Mouse (Mus musculus): ENCODE data around the gene Neurod1. TPM values are rescaled to one million over a fixed set of nuclear protein-coding genes. Genes with fewer than 3 reads are reported as not detected.

Neurod1 gene
- total RNA-seq, 4 experiments from 2014 or later: 9.8 to 13.3 (median 11.2) TPM

DNA sequence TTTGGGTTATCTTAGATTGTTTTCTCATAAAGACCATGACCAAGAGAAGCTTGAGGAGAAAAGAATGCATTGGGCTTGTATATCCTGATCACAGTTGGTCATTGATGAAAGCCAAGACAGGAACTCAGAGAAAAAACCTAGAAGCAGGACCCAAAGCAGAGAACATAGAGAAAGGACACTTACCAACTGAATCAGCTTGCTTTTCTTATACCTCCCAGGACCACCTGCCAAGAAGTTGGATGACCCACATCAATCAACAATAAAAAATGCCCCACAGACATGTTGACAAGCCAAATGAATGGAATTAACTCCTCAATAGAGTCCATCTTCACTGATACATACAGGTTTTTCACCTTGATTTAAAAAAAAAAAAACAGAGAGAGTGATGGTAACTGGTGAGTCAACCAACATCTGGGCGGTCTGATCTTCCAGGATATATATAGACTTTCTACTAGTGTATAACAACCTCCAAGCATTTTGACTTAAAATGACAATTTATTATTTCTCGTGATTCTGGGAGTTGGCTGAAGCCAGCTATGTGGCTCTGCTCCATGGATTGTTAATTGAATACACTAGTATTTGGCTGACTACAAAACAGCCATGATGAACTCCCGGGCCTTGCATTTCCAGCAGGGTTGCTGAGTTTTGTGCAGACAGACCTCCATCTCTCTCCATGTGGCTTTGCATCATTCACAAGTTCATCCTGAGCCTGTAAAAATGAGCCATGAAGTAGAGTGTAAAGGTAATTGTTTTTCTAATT, 12.5 kb downstream of the Neurod1 start:
- DNase-seq (ENCODE audit: low spot score in 2 of 2): no peak

DNA sequence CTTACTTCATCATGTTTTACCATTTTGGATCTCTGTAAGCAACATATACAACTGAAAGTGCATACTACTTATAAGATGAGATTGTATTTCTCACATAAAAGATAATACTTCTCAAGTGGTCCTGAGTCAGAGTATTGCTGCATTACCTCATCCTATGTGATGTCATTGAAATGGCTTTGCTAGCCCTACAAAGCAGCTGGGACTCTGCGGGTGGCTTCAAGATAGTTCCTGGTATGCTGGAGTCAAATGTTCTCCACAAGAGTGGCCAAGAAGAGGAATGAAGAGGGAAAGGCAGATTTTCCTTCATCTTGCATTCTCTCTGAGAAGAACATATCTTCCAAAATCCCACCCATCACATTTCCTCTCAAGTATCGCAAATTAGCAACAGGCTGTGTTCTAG, 13.2 kb downstream of the Neurod1 start:
- DNase-seq (ENCODE audit: low spot score in 2 of 2): no peak

DNA sequence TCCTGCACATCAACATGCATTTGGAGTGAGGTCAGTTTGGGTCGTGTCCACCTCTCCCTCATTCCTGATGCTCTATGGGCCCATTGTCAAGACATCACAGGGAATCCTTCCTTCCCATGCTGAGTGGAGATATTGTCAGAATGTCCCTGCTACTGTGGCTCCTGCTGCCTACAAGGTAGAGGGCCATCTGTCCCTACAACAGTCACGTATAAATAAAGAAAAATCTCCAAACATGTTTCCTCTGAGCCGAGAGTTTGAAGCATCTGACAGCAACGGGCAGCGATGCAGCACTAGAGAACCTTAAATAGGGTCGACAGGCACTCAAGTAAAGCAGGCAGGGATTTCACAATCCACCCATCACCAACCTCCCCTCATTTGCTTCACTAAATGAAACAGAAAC, 13.6 kb downstream of the Neurod1 start:
- no peak for DNase-seq (ENCODE audit: low spot score in 2 of 2)

DNA sequence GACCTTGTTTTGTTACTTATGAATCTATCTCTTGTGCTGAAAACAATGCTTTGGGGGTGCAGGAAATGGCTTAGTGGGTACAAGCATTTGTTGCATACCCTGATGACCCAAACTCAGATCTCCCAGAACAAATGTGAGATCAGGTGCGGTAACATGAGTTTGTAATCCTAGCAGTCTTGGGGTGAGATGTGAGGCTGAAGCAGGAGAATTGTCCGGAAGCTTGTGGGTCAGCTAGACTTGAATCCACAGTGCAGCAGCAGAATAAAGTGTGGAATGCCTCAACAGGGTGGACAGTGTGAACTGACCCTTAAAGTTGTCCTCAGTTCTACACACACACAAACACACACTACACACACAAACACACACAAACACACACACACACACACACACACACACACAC, 14.3 kb downstream of the Neurod1 start:
- no peak for DNase-seq (ENCODE audit: low spot score in 2 of 2)

DNA sequence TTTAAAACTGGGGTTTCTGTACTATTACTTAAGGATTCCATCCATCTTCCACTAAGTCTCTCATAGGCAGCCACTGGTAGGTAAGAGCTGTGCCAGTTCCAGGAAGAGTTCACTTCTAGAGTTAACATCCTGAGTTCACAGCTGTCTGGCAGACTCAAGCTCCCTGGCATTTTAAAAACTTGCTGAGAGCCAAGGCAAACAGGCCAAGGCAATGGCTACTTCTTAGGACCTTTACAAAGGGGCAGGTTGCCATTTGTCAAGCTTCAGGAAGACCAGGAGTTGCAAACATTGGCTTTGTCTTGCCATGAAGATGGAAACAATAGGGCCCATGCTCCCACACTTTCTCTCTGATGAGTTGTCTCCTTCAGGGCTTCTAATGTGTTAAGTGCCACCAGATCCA, 26.5 kb downstream of the Neurod1 start:
- DNase-seq (ENCODE audit: low spot score in 2 of 2): no peak

DNA sequence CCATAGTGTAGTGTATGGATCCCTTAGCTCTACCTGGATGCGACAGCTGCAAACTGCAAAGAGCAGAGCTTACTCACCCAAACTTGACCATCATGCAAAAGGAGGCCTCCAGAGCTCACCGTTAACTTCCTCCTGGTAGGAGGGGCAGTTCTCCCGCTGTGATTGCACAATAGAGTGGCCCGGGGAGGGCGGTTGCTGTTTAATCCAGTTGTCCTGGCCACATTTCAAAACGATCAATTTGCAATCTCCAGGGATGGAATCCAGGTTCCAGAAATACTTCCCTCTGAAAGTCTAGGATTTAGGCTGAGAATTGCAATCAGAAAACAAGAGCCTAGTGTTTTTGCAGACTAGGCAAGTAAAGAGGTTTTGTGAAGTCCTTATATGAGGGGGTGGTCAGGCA, 26.9 kb downstream of the Neurod1 start:
- DNase-seq (ENCODE audit: low spot score in 2 of 2): no peak

DNA sequence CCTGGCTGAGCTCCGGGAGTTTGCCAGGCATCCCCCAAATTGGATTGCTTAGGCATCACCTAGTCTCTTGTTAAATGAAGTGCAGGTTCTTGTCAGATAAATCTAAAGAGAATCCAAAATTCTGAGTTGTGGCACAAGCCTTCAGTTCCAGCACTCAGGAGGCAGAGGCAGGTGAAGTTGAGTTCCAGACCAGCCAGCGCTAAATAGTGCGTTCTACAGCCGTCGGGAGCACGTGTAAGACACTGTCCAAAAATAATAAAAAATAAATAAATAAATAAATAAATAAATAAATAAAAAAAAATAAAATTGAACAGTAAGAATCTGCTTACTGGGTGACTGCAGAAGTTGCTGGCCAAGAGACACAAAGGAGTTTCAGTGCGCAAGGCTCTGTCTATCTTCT, 27.4 kb downstream of the Neurod1 start:
- DNase-seq (ENCODE audit: low spot score in 2 of 2): no peak

DNA sequence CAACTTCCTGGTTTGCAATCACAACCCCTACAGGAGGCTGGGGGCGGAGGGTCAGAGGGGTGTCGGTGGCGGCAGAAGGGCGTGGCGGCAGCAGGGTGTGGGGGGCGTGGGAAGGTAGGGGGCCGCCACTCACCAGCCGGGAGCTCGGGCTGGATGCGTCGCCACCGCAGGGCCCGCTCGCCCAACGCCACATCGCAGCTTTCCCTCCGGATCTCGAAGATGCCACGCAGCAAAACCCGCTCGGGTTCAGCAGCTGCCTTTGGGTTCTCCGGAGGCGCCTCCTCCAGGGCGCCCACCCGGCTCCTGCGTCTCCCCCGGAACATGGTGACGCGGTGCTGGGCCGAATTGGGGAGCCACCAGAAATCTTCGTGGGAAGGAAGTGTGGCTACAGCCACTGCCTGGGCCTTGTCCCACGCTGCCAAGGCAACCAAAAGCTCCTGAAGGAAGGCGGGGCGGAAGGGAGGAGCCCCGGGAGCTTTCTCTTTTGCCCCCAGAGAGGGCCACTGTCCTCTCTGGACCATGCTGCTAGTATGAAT, 27.9 kb downstream of the Neurod1 start:
- DNase-seq (ENCODE audit: low spot score in 2 of 2): peak; percentile 5 to 29

DNA sequence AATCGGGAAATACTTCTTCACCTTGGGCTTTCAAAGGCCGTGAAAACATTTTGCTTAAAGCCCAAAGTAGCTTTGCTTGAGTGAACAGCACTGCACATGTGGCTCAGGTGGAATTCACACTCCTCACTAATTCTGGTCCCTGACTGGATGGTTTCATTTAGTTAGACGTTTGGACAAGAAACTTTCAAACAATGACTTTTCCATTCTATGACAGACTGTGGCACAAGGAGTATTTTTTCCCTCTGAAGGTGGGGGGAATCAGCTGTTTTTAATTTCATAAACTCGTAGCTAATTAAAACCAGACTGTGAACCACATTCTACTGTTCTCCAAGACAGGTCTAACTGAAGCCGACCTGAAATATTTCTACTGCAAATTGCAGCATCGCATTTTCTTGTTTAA, 28.5 kb downstream of the Neurod1 start:
- no peak for DNase-seq (ENCODE audit: low spot score in 2 of 2)

DNA sequence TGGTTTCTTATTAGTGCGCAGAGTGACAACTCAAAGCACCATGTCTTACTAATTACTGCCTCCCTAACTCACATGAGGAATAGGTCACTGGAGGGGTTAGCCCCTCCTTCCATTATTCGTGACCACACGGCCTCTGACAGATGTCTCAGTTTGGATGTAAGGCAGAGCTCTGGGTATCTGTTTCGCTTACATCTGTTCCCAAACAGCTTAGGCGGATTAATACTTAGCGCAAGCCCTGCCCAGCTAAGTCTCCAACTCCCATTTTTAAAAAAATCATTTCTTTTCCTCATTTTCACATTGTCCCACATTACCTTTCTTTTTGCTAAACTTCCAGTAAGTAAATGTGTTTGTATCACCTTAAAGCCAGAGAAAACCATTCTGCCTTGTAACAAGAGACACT, 34.9 kb downstream of the Neurod1 start:
- DNase-seq (ENCODE audit: low spot score in 2 of 2): no peak

DNA sequence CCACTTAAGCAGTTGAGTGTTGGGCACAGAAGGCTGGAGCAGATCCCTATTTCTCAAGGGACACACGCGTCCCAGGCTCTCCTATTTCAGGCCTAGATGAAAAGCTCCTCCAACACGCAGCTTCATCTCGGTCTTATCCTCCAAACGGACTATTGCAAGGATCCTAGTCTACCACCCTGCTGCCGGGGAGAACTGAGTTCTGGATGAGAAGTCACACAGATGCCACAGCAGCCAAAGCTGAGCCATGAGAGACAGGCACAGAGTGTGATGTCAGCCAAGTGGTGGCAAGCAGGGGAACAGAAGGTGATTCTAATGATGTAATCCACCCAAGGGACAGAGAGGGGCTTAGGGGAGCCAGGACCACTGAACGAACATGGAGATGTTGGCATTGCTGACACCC, 42.0 kb downstream of the Neurod1 start:
- no peak for DNase-seq (ENCODE audit: low spot score in 2 of 2)

DNA sequence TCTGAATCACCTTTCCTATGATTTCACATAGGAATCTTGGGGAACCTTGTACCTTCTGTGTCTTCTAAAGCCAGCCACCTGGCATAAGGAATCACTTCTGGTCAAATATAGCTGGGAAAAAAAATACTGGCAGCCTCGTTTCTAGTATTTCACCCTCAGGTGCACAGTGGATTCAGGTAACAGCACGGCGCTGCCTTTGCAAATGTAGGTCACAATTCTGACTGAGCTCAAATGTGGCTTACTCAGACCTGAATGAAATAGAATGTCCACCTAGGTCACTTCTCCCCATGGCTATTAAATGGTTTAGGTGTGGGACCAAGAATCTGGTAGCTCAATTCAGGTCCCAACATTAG, 45.7 kb downstream of the Neurod1 start:
- no peak for DNase-seq (ENCODE audit: low spot score in 2 of 2)

DNA sequence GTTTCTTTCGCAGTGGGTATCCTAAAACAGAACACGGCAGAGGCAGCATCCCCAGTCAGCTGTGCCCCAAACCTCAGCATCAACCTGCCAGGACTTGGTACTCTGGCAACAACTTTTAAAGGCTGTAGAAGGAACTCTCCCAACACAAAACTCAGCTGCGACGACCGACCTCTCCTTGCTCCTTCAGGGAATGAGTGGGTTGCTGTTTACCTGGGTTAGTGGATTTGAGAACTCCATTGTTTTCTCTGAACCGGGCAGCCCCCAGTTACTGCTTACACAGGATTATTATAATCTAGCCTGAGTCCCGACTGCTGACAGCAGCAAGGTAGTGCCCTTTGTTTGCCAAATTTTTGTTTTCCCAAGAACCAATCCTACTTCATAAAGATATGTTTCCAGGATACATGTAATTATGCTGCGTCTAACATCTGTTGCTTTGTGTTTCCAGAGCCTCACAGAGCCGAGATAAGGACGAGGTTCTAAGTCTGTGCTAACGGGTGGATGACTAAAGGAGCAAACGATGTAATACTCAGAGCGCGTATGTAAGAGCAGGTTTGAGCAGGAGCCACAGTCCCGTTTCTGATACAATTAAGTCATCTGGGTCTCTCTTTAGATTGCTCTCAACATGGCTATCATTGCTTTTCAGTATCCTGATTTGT, 46.2 kb downstream of the Neurod1 start:
- DNase-seq (ENCODE audit: low spot score in 2 of 2): no peak

DNA sequence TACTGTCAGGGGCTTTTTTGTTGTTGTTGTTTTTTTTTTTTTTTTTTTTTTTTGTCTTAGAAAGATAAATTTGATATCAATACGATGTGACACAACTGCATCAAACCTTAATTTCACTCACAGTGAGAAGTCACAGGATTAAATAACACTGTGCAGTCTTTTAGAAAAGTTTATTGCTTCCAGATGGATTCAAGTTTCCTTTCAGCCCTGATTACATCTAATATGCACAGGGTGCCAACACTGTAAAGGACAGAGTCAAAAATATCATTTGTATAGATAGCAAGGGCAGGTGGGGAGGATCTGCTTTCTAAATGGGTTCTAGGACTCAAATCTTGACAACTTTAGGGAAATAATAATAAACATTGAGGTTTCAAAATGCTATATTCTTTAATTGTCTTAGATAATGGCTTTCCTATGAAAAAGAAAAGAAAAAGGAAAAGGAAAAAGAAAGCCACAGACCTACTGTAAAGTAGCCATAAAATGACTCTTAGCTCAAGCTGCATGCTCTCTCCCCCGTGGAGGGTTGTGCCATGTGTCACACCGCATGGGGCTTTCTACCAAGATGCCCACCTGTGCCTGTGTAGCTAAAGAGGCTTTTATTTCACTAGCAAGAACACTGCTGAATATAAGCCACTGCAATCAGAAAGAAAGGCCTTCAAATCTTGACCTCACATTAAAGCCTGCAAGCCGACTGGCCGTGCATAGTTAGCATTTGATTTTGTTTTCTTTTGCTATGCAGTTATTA, 50.7 kb downstream of the Neurod1 start:
- no peak for DNase-seq (ENCODE audit: low spot score in 2 of 2)

Other genes starting within 250 kb of the Neurod1 start
- gene Itga4, start 201.3 kb downstream of the Neurod1 start, total RNA-seq (2022): 10 to 100 TPM in 1 of 4 experiments, 1 to 10 TPM in 3; 8.1 to 10.3 (median 8.9) TPM
- 1 to 10 TPM; 2.5 to 7.1 (median 4.8) TPM for gene Cerkl, start within 50 bp of the Neurod1 start, total RNA-seq (2022)
- gene Itprid2, start 178.6 kb upstream of the Neurod1 start, total RNA-seq (2022): 10 to 100 TPM; 40.6 to 44.6 (median 42.8) TPM